Mouse (Mus musculus): ENCODE data around the gene Ywhae.

GRCm38 (mm10) chr11:75781919-75782318 is 49.2 kb downstream of the Ywhae start:
- TF ChIP-seq CTCF (IDR thresholded peaks at IDR 0.05; ENCODE audit: low read depth, low read length): 0 out of 2 replicates have a peak, but pooled peaks have one; percentile 3
- TF ChIP-seq POLR2AphosphoS5 (IDR thresholded peaks at IDR 0.05; ENCODE audit: insufficient replicate concordance, low read depth, low read length): no peak

Measured in G1E (cell line).